Mouse (Mus musculus) MEL (cell line): ENCODE results near the gene Scarb1. TPM values are rescaled to one million over a fixed set of nuclear protein-coding genes. Genes with fewer than 3 reads are reported as not detected.

Source experiments
- DNase-seq: peaks from one replicate; pipeline ENCODE4 v3.0.0; 2011; ENCODE audit warnings: low read depth, low spot score
- H3K27ac ChIP-seq: 2 replicates; pipeline ENCODE4 v1.5.1; 2012; ENCODE audit warnings: low read depth, mild to moderate bottlenecking, control low read depth, low read length, moderate library complexity; ENCODE audit not compliant: control insufficient read depth
- H3K27me3 ChIP-seq, 2 experiments: fragments of 150-350 bp in 1 of 2; sonication (generic) in 1 of 2; 2 replicates each; pipeline ENCODE4 v1.6.1; 2012; ENCODE audit warnings: low read length in 2 of 2, mild to moderate bottlenecking in 2 of 2, improper control_type of control experiment in 1 of 2, moderate library complexity in 1 of 2; ENCODE audit not compliant: insufficient read depth in 2 of 2, control insufficient read depth in 1 of 2
- H3K36me3 ChIP-seq, 2 experiments: 2 replicates each; pipeline ENCODE4 v1.6.1; 2012 to 2014; ENCODE audit warnings: low read length in 2 of 2, improper control_type of control experiment in 1 of 2, inconsistent platforms in 1 of 2, mild to moderate bottlenecking in 1 of 2; ENCODE audit not compliant: insufficient read depth in 2 of 2, control insufficient read depth in 1 of 2
- H3K4me1 ChIP-seq, 2 experiments: fragments of 150-350 bp in 1 of 2; sonication (generic) in 1 of 2; 2 replicates each; pipeline ENCODE4 v1.6.1; 2012; ENCODE audit warnings: low read length in 2 of 2, improper control_type of control experiment in 1 of 2, mild to moderate bottlenecking in 1 of 2; ENCODE audit not compliant: insufficient read depth in 2 of 2, control insufficient read depth in 1 of 2
- H3K4me3 ChIP-seq, 2 experiments: fragments of 150-350 bp in 1 of 2; sonication (generic) in 1 of 2; 2 replicates each; pipeline ENCODE4 v1.5.1; 2012; ENCODE audit warnings: low read depth in 2 of 2, low read length in 2 of 2, mild to moderate bottlenecking in 2 of 2, moderate library complexity in 2 of 2, control low read depth in 1 of 2, improper control_type of control experiment in 1 of 2; ENCODE audit not compliant: control insufficient read depth in 1 of 2, insufficient read depth in 1 of 2
- H3K79me2 ChIP-seq: 2 replicates; pipeline ENCODE4 v1.6.1; 2012; ENCODE audit warnings: mild to moderate bottlenecking, low read length, moderate library complexity; ENCODE audit not compliant: control insufficient read depth, poor library complexity, insufficient read depth
- H3K9ac ChIP-seq: 2 replicates; pipeline ENCODE4 v1.6.1; 2012; ENCODE audit warnings: low read depth, mild to moderate bottlenecking, control low read depth, low read length, moderate library complexity; ENCODE audit not compliant: control insufficient read depth, poor library complexity, severe bottlenecking
- H3K9me3 ChIP-seq: fragments of 150-350 bp; sonication (generic); replicated peaks from 2 replicates; pipeline ENCODE4 v1.6.1; 2012; ENCODE audit warnings: mild to moderate bottlenecking, low read length, improper control_type of control experiment, moderate library complexity; ENCODE audit not compliant: insufficient read depth
- E2F4 ChIP-seq: IDR thresholded peaks from 2 replicates; pipeline ENCODE4 v1.6.1; 2011; ENCODE audit warnings: low read depth, low read length, improper control_type of control experiment, borderline replicate concordance
- EP300 ChIP-seq, 2 experiments: IDR thresholded peaks; 2 replicates each; pipeline ENCODE4 v1.6.1; 2011; ENCODE audit warnings: improper control_type of control experiment in 2 of 2, low read length in 2 of 2, low read depth in 1 of 2, mild to moderate bottlenecking in 1 of 2
- ETS1 ChIP-seq: IDR thresholded peaks from 2 replicates; pipeline ENCODE4 v1.6.1; 2012; ENCODE audit warnings: low read depth, mild to moderate bottlenecking, inconsistent platforms, low read length, improper control_type of control experiment, moderate library complexity
- GABPA ChIP-seq: IDR thresholded peaks from 2 replicates; pipeline ENCODE4 v1.6.1; 2012; ENCODE audit warnings: low read depth, mild to moderate bottlenecking, inconsistent platforms, low read length, improper control_type of control experiment, moderate library complexity
- HCFC1 ChIP-seq: IDR thresholded peaks from 2 replicates; pipeline ENCODE4 v1.6.1; 2012; ENCODE audit warnings: low read depth, mild to moderate bottlenecking, inconsistent platforms, low read length, improper control_type of control experiment, moderate library complexity
- JUND ChIP-seq: IDR thresholded peaks from 2 replicates; pipeline ENCODE4 v1.6.1; 2011; ENCODE audit warnings: low read depth, mild to moderate bottlenecking, improper control_type of control experiment, low read length
- MAFK ChIP-seq: IDR thresholded peaks from 2 replicates; pipeline ENCODE4 v1.6.1; 2011; ENCODE audit warnings: low read depth, mild to moderate bottlenecking, low read length, improper control_type of control experiment, borderline replicate concordance
- MAZ ChIP-seq: IDR thresholded peaks from 2 replicates; pipeline ENCODE4 v1.6.1; 2012; ENCODE audit warnings: low read depth, mild to moderate bottlenecking, inconsistent platforms, low read length, improper control_type of control experiment
- MXI1 ChIP-seq: IDR thresholded peaks from 2 replicates; pipeline ENCODE4 v1.6.1; 2011; ENCODE audit warnings: mild to moderate bottlenecking, low read depth, low read length, improper control_type of control experiment
- MYB ChIP-seq: IDR thresholded peaks from 2 replicates; pipeline ENCODE4 v1.6.1; 2011; ENCODE audit warnings: mild to moderate bottlenecking, low read depth, low read length, improper control_type of control experiment
- MYC ChIP-seq: IDR thresholded peaks from 2 replicates; pipeline ENCODE4 v1.6.1; 2011; ENCODE audit warnings: low read depth, mild to moderate bottlenecking, low read length, improper control_type of control experiment, moderate library complexity
- NRF1 ChIP-seq: IDR thresholded peaks from 2 replicates; pipeline ENCODE4 v1.6.1; 2014; ENCODE audit warnings: low read depth, mild to moderate bottlenecking, inconsistent platforms, low read length, improper control_type of control experiment, moderate library complexity; ENCODE audit not compliant: poor library complexity, insufficient read depth, severe bottlenecking
- POLR2A ChIP-seq, 2 experiments: IDR thresholded peaks; 2 replicates each; pipeline ENCODE4 v1.6.1; 2011 to 2012; ENCODE audit warnings: low read length in 2 of 2, mild to moderate bottlenecking in 2 of 2, control low read depth in 1 of 2, improper control_type of control experiment in 1 of 2, low read depth in 1 of 2, moderate library complexity in 1 of 2; ENCODE audit not compliant: control insufficient read depth in 1 of 2, insufficient read depth in 1 of 2, poor library complexity in 1 of 2
- POLR2AphosphoS5 ChIP-seq: IDR thresholded peaks from 2 replicates; pipeline ENCODE4 v1.6.1; 2012; ENCODE audit warnings: low read depth, borderline replicate concordance, mild to moderate bottlenecking, inconsistent platforms, low read length, moderate library complexity, mixed read lengths
- RCOR1 ChIP-seq: IDR thresholded peaks from 2 replicates; pipeline ENCODE4 v1.6.1; 2012; ENCODE audit warnings: low read depth, mild to moderate bottlenecking, inconsistent platforms, low read length, improper control_type of control experiment
- SIN3A ChIP-seq: IDR thresholded peaks from 2 replicates; pipeline ENCODE4 v1.6.1; 2012; ENCODE audit warnings: low read length, improper control_type of control experiment, inconsistent platforms
- SMC3 ChIP-seq: IDR thresholded peaks from 2 replicates; pipeline ENCODE4 v1.6.1; 2011; ENCODE audit warnings: low read depth, low read length, improper control_type of control experiment
- TAL1 ChIP-seq: IDR thresholded peaks from 2 replicates; pipeline ENCODE4 v1.6.1; 2012; ENCODE audit warnings: mild to moderate bottlenecking, inconsistent platforms, low read length, moderate library complexity, mixed read lengths
- TBP ChIP-seq: IDR thresholded peaks from 2 replicates; pipeline ENCODE4 v1.8.0; 2011; ENCODE audit warnings: low read depth, low read length, improper control_type of control experiment
- TCF12 ChIP-seq: IDR thresholded peaks from 2 replicates; pipeline ENCODE4 v1.6.1; 2014; ENCODE audit warnings: low read depth, mild to moderate bottlenecking, inconsistent platforms, low read length, improper control_type of control experiment, moderate library complexity
- USF2 ChIP-seq, 2 experiments: IDR thresholded peaks; 2 replicates each; pipeline ENCODE4 v1.6.1; 2011 to 2012; ENCODE audit warnings: improper control_type of control experiment in 2 of 2, low read length in 2 of 2, borderline replicate concordance in 1 of 2, inconsistent platforms in 1 of 2, low read depth in 1 of 2, mild to moderate bottlenecking in 1 of 2; ENCODE audit not compliant: insufficient read depth in 1 of 2
- ZMIZ1 ChIP-seq: IDR thresholded peaks from 2 replicates; pipeline ENCODE4 v1.6.1; 2012; ENCODE audit warnings: low read depth, mild to moderate bottlenecking, inconsistent platforms, low read length, improper control_type of control experiment, moderate library complexity
- ZNF384 ChIP-seq: IDR thresholded peaks from 2 replicates; pipeline ENCODE4 v1.6.1; 2012; ENCODE audit warnings: low read depth, mild to moderate bottlenecking, inconsistent platforms, low read length, improper control_type of control experiment
- polyA plus RNA-seq, 2 experiments: library from polyadenylated mRNA; stranded (reverse) in 1 of 2; unstranded in 1 of 2; fragments of >175 nt in 1 of 2; fragments of >200 nt in 1 of 2; gene quantifications; 2 replicates each; pipeline versions ENCODE4 v1.2.1 to v1.2.4; 2012; ENCODE audit warnings: low replicate concordance in 2 of 2, low read depth in 1 of 2; ENCODE audit not compliant: insufficient read length in 2 of 2, insufficient read depth in 1 of 2, missing spikeins in 1 of 2
- total RNA-seq: library from RNA; depleted of rRNA; stranded (reverse); fragments of 300-350 nt; gene quantifications from 2 replicates; pipeline ENCODE4 v1.2.3, GENCODE M21; 2012

The Scarb1 gene
- total and polyA plus RNA-seq, 3 experiments = 53.1 to 98.3 TPM; not detected in 1

GRCm38 (mm10) chr5:125283748-125284640, 56.9 kb downstream of the Scarb1 start:
- TF ChIP-seq HCFC1 (peak; percentile 62; the same call in 1 of the 2 replicates), EP300 (IDR thresholded peaks at IDR 0.05; ENCODE audit: low read depth in 1 of 2, low read length in 2 of 2) (no peak)
- H3K27ac ChIP-seq = no peak overlapping the region
- H3K9ac ChIP-seq = no peak overlapping the region
- H3K9me3 ChIP-seq = no peaks in the 10 kb centered on the region
- peaks cover 0 to 2% of the 10 kb centered on the region in 2 experiments; a peak in 1 of 4 replicates for H3K36me3 ChIP-seq
- H3K4me1 ChIP-seq = no peaks in the 10 kb centered on the region
- H3K79me2 ChIP-seq = no peaks in the 10 kb centered on the region
- H3K4me3 ChIP-seq = no peak overlapping the region
- no peak for DNase-seq
- H3K27me3 ChIP-seq = no peaks in the 10 kb centered on the region

GRCm38 (mm10) chr5:125279216-125279615, 61.7 kb downstream of the Scarb1 start:
- Histone ChIP-seq H3K36me3 (no peaks in the 10 kb centered on the region; a peak in 2 of 4 replicates), H3K4me1 (0 out of 4 replicates have a peak, but pooled peaks cover 0 to 2% of the 10 kb centered on the region in 2 experiments), H3K27me3 (no peaks in the 10 kb centered on the region), H3K79me2 (no peaks in the 10 kb centered on the region), H3K27ac (no peak overlapping the region), H3K9me3 (no peaks in the 10 kb centered on the region), H3K9ac (no peak overlapping the region), H3K4me3 (no peak overlapping the region)
- no peak for DNase-seq
- no peak for TF ChIP-seq GABPA
- TF ChIP-seq TCF12 = no peak

- Histone ChIP-seq H3K27me3 (no peaks in the 10 kb centered on the region), H3K4me1 (peaks cover 0 to 3% of the 10 kb centered on the region in 2 experiments; a peak in 3 of 4 replicates), H3K4me3 (no peak overlapping the region), H3K27ac (no peak overlapping the region), H3K9ac (no peak overlapping the region), H3K36me3 (peaks cover 0 to 2% of the 10 kb centered on the region in 2 experiments; a peak in 2 of 4 replicates), H3K9me3 (no peaks in the 10 kb centered on the region), H3K79me2 (no peaks in the 10 kb centered on the region)
- peak; percentile 72 for DNase-seq
- TF ChIP-seq RCOR1 = no peak
- TF ChIP-seq MYB = no peak
- TF ChIP-seq GABPA = no peak
- peak; percentile 68; the same call in 1 of the 2 replicates for TF ChIP-seq TBP
- TF ChIP-seq MYC = no peak
- no peak for TF ChIP-seq MXI1
- no peak for TF ChIP-seq SIN3A
- no peak for TF ChIP-seq USF2 (IDR thresholded peaks at IDR 0.05; ENCODE audit: borderline replicate concordance in 1 of 2, insufficient read depth in 1 of 2, low read depth in 1 of 2, low read length in 2 of 2)
- TF ChIP-seq ZNF384 = no peak
- TF ChIP-seq HCFC1 = 0 out of 2 replicates have a peak, but pooled peaks have one; percentile 19
- no peak for TF ChIP-seq MAFK
- TF ChIP-seq POLR2AphosphoS5 = no peak
- TF ChIP-seq ZMIZ1 = no peak
- TF ChIP-seq POLR2A (IDR thresholded peaks at IDR 0.05; ENCODE audit: control insufficient read depth in 1 of 2, insufficient read depth in 1 of 2, low read depth in 1 of 2, low read length in 2 of 2, poor library complexity in 1 of 2) = no peak
- TF ChIP-seq E2F4 = no peak
- no peak for TF ChIP-seq JUND
- TF ChIP-seq NRF1 = no peak
- TF ChIP-seq TAL1 = no peak
- TF ChIP-seq MAZ = peak; percentile 74
- TF ChIP-seq ETS1 = peak; percentile 19; the same call in 1 of the 2 replicates
- peak; percentile 30; the same call in 1 of the 2 replicates for TF ChIP-seq SMC3
Observed at GRCm38 (mm10) chr5:125278314-125278713, 62.6 kb downstream of the Scarb1 start.
